Mouse (Mus musculus): ENCODE measurements at regions not wholly inside any gene's neighbourhood (a gene's known extent, or its start where the extent isn't known, plus 50 kb on each side); places are given as distances from the start of the nearest gene placed in this dataset.

DNA sequence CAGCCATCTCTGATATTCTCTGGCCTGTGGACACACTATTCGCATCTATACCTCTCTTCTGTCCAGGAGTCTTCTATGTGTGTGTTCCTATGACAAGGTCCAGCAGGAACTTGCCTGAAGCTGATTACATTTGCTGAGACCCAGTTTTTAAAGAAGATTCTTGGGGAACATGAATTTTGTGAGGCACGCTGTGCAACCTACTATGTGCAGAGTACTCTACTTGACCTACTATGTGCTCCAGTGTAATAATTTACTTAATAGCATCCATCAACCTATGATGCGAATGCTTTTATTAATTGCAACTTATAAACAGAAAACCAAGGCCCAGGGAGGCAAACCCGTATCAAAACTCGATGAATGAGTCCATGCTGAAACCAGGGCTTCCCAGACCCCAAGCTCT lies 231.4 kb downstream of the Tex36 start:
- H3K4me1 ChIP-seq (ENCODE audit: control insufficient read depth, insufficient read depth) = no peaks in the 10 kb centered on the region
- no peak overlapping the region for H3K4me2 ChIP-seq (ENCODE audit: low read depth, low read length)
- no peak overlapping the region for H3K27ac ChIP-seq (ENCODE audit: low read depth)
- TF ChIP-seq EP300 (IDR thresholded peaks at IDR 0.05; ENCODE audit: low read depth) = no peak
- TF ChIP-seq CTCF (IDR thresholded peaks at IDR 0.05; ENCODE audit: low read depth) = no peak
- DNase-seq (ENCODE audit: low spot score) (no peak), ATAC-seq (ENCODE audit: insufficient read depth, low read depth) (no peak)
- no peak overlapping the region for H3K9ac ChIP-seq (replicated peaks; ENCODE audit: low read depth, low read length)
- H3K9me3 ChIP-seq (replicated peaks; ENCODE audit: control insufficient read depth, low read length) = no peaks in the 10 kb centered on the region
- H3K36me3 ChIP-seq (replicated peaks; ENCODE audit: control insufficient read depth, insufficient read depth, low read length) = no peaks in the 10 kb centered on the region
- WGBS = 78% methylated on average over 5 of the region's 5 CpGs
- no peaks in the 10 kb centered on the region for H3K27me3 ChIP-seq (ENCODE audit: control insufficient read depth, insufficient read depth, low read length)
- H3K4me3 ChIP-seq (ENCODE audit: low read depth, low read length) = no peak overlapping the region

DNA sequence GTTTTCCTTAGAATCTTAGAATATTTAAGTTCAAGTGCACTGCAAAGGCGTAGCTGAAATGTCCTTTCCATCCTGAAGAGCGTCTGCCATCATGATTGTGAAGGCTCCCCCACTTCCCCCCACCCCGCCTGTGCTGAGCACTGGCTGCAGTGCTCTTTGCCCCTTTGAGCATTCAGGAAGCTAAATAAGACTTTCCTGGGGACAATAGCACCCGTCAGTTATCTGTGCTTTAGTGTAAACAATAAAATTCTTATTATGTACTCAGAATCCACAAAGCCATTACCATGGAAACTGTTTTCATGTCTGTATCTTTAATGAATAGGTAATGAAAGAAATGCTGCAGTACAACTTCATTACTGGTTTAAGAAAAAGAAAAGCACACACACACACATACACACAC lies 237.4 kb downstream of the Tex36 start:
- no peak overlapping the region for H3K9ac ChIP-seq (replicated peaks; ENCODE audit: low read depth, low read length)
- no peaks in the 10 kb centered on the region for H3K36me3 ChIP-seq (replicated peaks; ENCODE audit: control insufficient read depth, insufficient read depth, low read length)
- no peak overlapping the region for H3K4me3 ChIP-seq (ENCODE audit: low read depth, low read length)
- no peaks in the 10 kb centered on the region for H3K4me1 ChIP-seq (ENCODE audit: control insufficient read depth, insufficient read depth)
- H3K4me2 ChIP-seq (ENCODE audit: low read depth, low read length) = no peak overlapping the region
- H3K27me3 ChIP-seq (ENCODE audit: control insufficient read depth, insufficient read depth, low read length) = no peaks in the 10 kb centered on the region
- DNase-seq (ENCODE audit: low spot score) (no peak), ATAC-seq (ENCODE audit: insufficient read depth, low read depth) (no peak)
- TF ChIP-seq EP300 (IDR thresholded peaks at IDR 0.05; ENCODE audit: low read depth) = no peak
- no peak for TF ChIP-seq CTCF (IDR thresholded peaks at IDR 0.05; ENCODE audit: low read depth)
- no peaks in the 10 kb centered on the region for H3K9me3 ChIP-seq (replicated peaks; ENCODE audit: control insufficient read depth, low read length)
- WGBS = 46% methylated on average over 4 of the region's 4 CpGs
- no peak overlapping the region for H3K27ac ChIP-seq (ENCODE audit: low read depth)

DNA sequence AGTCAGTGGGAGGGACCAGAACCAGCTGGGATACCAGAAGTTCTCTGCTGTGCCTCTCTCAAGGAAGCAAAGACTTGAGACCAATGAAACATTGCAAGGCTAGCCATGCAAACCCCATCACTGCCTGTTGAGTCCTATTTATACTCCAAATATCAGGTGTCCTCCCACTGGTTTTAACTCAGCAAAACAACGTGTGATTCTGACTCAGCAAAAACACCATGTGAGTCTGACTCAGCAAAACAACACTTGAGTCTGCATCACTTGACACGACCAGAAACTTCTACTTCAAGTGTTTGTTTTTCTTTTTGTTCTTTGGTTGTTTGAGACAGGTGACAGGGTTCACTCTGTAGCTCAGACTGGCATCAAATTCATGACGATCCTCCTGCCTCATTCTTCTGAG lies 204.6 kb upstream of the Ctbp2 start:
- Histone ChIP-seq H3K4me1 (ENCODE audit: control insufficient read depth, insufficient read depth) (no peaks in the 10 kb centered on the region), H3K9ac (replicated peaks; ENCODE audit: low read depth, low read length) (no peak overlapping the region), H3K36me3 (replicated peaks; ENCODE audit: control insufficient read depth, insufficient read depth, low read length) (no peaks in the 10 kb centered on the region), H3K4me2 (ENCODE audit: low read depth, low read length) (no peak overlapping the region), H3K27me3 (ENCODE audit: control insufficient read depth, insufficient read depth, low read length) (no peaks in the 10 kb centered on the region), H3K4me3 (ENCODE audit: low read depth, low read length) (no peak overlapping the region), H3K9me3 (replicated peaks; ENCODE audit: control insufficient read depth, low read length) (no peaks in the 10 kb centered on the region), H3K27ac (ENCODE audit: low read depth) (no peak overlapping the region)
- no peak for ATAC-seq (ENCODE audit: insufficient read depth, low read depth)
- TF ChIP-seq CTCF (IDR thresholded peaks at IDR 0.05; ENCODE audit: low read depth) = no peak
- TF ChIP-seq EP300 (IDR thresholded peaks at IDR 0.05; ENCODE audit: low read depth) = no peak
- DNase-seq (ENCODE audit: low spot score) = no peak
- 46% methylated on average over 3 of the region's 3 CpGs for WGBS

DNA sequence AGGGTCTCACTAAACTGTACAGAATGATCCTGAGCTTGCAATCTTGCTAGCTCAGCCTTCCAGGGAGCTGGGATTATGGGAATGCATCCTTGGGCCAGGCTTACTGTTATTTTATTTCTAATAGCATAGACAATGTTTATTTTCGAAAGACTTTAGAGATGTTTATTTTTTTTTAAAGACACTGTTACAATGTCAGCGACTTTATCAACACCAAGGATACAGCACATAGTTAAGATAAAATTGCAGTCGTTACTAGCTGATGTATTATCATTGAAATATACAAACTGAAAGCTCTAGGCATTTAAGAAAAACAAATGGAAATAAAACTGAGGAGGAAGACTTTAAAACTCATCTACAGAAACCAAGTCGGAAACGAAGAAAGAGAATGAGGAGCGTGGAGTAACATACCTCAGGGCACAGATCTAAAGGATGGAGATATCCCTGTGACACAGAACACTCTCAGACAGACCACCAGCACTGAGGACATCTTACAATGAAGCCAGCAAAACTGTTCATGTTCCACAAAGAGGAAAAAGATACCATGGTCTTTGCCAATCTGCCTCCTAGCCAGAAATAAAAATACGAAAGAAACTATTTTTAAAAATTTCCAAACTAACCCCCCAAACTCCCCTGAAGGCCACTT lies 201.5 kb upstream of the Ctbp2 start:
- no peak overlapping the region for H3K9ac ChIP-seq (replicated peaks; ENCODE audit: low read depth, low read length)
- no peaks in the 10 kb centered on the region for H3K27me3 ChIP-seq (ENCODE audit: control insufficient read depth, insufficient read depth, low read length)
- TF ChIP-seq EP300 (IDR thresholded peaks at IDR 0.05; ENCODE audit: low read depth) (no peak), CTCF (IDR thresholded peaks at IDR 0.05; ENCODE audit: low read depth) (no peak)
- no peaks in the 10 kb centered on the region for H3K9me3 ChIP-seq (replicated peaks; ENCODE audit: control insufficient read depth, low read length)
- no peak overlapping the region for H3K4me2 ChIP-seq (ENCODE audit: low read depth, low read length)
- ATAC-seq (ENCODE audit: insufficient read depth, low read depth) (no peak), DNase-seq (ENCODE audit: low spot score) (no peak)
- 60% methylated on average over 7 of the region's 7 CpGs for WGBS
- no peak overlapping the region for H3K4me3 ChIP-seq (ENCODE audit: low read depth, low read length)
- no peaks in the 10 kb centered on the region for H3K36me3 ChIP-seq (replicated peaks; ENCODE audit: control insufficient read depth, insufficient read depth, low read length)
- no peak overlapping the region for H3K27ac ChIP-seq (ENCODE audit: low read depth)
- no peaks in the 10 kb centered on the region for H3K4me1 ChIP-seq (ENCODE audit: control insufficient read depth, insufficient read depth)

DNA sequence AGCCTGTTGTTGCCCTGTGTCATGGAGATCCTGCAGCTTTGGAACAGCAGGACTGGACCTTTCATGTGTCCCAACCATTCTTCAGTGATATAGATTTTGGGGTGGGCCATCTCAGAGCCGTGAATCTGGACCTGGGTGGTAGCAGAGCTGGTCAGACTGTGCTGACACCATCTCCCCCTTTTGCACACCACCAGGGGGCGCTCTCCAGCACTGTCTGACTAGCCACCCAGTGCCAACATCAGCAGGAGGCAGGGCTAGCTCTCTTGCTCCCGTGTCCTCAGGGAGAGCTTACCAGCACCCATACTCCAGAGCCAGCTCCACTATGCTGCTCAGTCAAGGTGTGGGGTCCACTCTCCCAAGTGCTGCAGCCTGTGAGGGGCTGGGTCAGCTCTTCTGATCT lies 199.8 kb upstream of the Ctbp2 start:
- no peak overlapping the region for H3K27ac ChIP-seq (ENCODE audit: low read depth)
- no peaks in the 10 kb centered on the region for H3K4me1 ChIP-seq (ENCODE audit: control insufficient read depth, insufficient read depth)
- TF ChIP-seq CTCF (IDR thresholded peaks at IDR 0.05; ENCODE audit: low read depth) (no peak), EP300 (IDR thresholded peaks at IDR 0.05; ENCODE audit: low read depth) (no peak)
- 62% methylated on average over 3 of the region's 3 CpGs for WGBS
- no peak overlapping the region for H3K9ac ChIP-seq (replicated peaks; ENCODE audit: low read depth, low read length)
- no peaks in the 10 kb centered on the region for H3K9me3 ChIP-seq (replicated peaks; ENCODE audit: control insufficient read depth, low read length)
- ATAC-seq (ENCODE audit: insufficient read depth, low read depth) (no peak), DNase-seq (ENCODE audit: low spot score) (no peak)
- no peak overlapping the region for H3K4me2 ChIP-seq (ENCODE audit: low read depth, low read length)
- no peaks in the 10 kb centered on the region for H3K27me3 ChIP-seq (ENCODE audit: control insufficient read depth, insufficient read depth, low read length)
- H3K4me3 ChIP-seq (ENCODE audit: low read depth, low read length) = no peak overlapping the region
- H3K36me3 ChIP-seq (replicated peaks; ENCODE audit: control insufficient read depth, insufficient read depth, low read length) = no peaks in the 10 kb centered on the region

DNA sequence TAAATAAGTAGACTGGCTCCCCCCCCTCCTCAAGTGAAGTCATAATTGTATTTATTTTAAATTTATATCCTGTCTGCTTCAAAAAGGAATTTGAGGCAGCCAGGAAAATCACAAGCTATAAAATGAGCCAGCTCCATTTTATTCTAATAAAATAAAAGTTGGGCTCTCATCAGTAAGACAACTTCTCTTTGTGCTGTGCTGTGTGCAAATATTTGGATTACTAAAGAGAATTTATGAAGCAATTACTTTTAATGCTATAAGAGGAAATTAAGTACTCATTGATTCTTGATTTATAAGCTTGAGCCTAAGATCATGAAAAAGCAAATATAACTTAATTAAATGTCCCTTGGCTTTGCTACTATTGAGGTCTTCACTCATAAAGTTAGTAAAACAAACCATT lies 193.4 kb upstream of the Ctbp2 start:
- Histone ChIP-seq H3K4me1 (ENCODE audit: control insufficient read depth, insufficient read depth) (peaks cover 9% of the 10 kb centered on the region; the same call in 1 of the 2 replicates), H3K9ac (replicated peaks; ENCODE audit: low read depth, low read length) (no peak overlapping the region), H3K4me2 (ENCODE audit: low read depth, low read length) (no peak overlapping the region), H3K9me3 (replicated peaks; ENCODE audit: control insufficient read depth, low read length) (0 out of 2 replicates have a peak, but pooled peaks cover 4% of the 10 kb centered on the region), H3K27ac (ENCODE audit: low read depth) (no peak overlapping the region), H3K4me3 (ENCODE audit: low read depth, low read length) (no peak overlapping the region), H3K36me3 (replicated peaks; ENCODE audit: control insufficient read depth, insufficient read depth, low read length) (no peaks in the 10 kb centered on the region), H3K27me3 (ENCODE audit: control insufficient read depth, insufficient read depth, low read length) (no peaks in the 10 kb centered on the region)
- no peak for DNase-seq (ENCODE audit: low spot score)
- no peak for ATAC-seq (ENCODE audit: insufficient read depth, low read depth)
- no peak for TF ChIP-seq CTCF (IDR thresholded peaks at IDR 0.05; ENCODE audit: low read depth)
- TF ChIP-seq EP300 (IDR thresholded peaks at IDR 0.05; ENCODE audit: low read depth) = no peak

All from heart, postnatal 0 days (tissue).